Mouse (Mus musculus) heart, adult 2 months (tissue): ENCODE results near the gene Wdr24.

Source experiments
- CTCF ChIP-seq: fragments of 200-600 bp; IDR thresholded peaks from 2 replicates; pipeline ENCODE4 v1.8.1; 2022; ENCODE audit warnings: antibody characterized with exemption, mild to moderate bottlenecking, moderate library complexity
- EP300 ChIP-seq: fragments of 200-500 bp; IDR thresholded peaks from 2 replicates; pipeline ENCODE4 v1.6.1; 2011; ENCODE audit warnings: low read depth, low read length, control low read depth; ENCODE audit not compliant: insufficient read depth

GRCm38 (mm10) chr17:25869498-25869897 lies 46.1 kb downstream of the Wdr24 start:
- TF ChIP-seq CTCF (no peak), EP300 (no peak)
